Mouse (Mus musculus) cerebellum, adult 9-10 months (tissue): Measurements from ENCODE around the gene Rsl24d1.
"Not testable (repeated sequence)": the region's sequence is repeated elsewhere in the genome, so short reads cannot be mapped to it uniquely, and the experiment has no call there.

Source experiments
- DNase-seq: peaks from one replicate; pipeline ENCODE4 v3.0.0; 2022

The Rsl24d1 gene

DNA sequence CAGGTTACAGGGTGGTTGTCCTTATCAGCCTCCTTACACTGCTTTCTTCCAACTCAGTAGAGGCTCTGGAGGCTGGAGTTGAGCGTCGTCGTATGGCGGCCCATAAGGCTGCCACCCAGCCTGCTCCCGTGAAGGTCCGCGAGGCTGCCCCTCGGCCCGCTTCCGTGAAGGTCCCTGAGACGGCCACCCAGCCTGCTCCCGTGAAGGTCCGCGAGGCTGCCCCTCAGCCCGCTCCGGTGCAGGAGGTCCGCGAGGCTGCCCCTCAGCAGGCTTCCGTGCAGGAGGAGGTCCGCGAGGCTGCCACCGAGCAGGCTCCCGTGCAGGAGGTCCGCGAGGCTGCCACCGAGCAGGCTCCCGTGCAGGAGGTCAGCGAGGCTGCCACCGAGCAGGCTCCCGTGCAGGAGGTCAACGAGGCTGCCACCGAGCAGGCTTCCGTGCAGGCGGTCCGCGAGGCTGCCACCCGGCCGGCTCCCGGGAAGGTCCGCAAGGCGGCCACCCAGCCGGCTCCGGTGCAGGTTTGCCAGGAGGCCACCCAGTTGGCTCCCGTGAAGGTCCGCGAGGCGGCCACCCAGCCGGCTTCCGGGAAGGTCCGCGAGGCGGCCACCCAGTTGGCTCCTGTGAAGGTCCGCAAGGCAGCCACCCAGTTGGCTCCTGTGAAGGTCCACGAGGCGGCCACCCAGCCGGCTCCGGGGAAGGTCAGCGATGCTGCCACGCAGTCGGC, 9.9 kb upstream of the Rsl24d1 start:
- no peak for DNase-seq

DNA sequence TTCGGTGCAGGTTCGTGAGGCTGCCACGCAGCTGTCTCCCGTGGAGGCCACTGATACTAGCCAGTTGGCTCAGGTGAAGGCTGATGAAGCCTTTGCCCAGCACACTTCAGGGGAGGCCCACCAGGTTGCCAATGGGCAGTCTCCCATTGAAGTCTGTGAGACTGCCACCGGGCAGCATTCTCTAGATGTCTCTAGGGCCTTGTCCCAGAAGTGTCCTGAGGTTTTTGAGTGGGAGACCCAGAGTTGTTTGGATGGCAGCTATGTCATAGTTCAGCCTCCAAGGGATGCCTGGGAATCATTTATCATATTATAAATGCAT, 9.4 kb upstream of the Rsl24d1 start:
- no peak for DNase-seq

DNA sequence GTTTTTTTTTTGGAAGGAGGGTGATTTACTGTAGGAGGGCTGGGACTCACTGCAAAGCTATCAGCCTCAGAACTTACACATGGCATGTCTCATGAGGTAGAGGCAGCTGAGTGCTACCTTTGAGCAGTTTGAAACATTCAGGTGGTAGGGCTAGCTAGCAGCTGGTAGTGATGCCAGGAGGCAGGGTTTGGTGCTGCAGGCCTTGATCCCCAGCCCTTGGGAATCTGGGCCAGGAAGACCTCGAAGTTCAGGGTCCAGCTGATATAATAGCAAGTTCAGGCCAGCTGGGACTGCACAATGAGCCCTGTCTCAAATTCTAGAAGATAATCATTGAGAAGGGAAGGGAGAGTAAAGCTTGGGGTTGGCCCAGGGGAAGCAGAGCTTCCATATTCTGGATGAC, 8.1 kb upstream of the Rsl24d1 start:
- no peak for DNase-seq

DNA sequence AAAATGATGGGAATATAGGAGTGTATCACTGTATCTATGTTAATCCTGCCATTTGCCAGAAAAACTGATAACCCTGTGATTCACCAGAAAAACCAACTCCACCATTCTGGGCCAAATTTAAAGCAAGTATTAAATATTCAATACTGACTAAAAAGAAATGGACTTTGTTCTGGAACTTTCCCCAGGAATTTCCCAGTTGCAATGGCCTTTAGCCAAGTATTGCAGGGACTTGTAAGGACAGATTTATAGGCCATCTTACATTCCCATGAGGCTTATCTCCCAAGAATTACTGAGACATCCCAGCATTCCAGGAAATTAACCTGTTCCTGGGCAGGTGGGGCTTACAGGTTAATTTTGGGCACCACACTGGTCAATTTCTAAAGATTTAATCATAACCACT, 7.5 kb upstream of the Rsl24d1 start:
- no peak for DNase-seq

DNA sequence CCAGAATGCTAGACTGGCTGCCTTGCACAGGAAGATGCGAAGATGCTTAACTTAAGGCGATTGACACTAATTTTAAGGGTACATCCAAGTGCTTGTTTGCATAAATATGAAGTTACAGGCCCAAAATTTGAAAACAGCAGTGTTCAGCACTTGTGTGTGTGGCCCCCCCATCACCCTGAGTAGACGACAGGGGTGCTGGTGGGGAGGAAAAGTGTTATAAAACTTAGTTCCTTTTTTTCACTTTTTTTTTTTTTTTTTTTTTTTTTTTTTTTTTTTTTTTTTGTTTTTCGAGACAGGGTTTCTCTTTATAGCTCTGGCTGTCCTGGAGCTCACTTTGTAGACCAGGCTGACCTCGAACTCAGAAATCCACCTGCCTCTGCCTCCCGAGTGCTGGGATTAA, 3.5 kb downstream of the Rsl24d1 start:
- not testable (repeated sequence) for DNase-seq

GRCm38 (mm10) chr9:73118012-73118411, 4.8 kb downstream of the Rsl24d1 start:
- no peak for DNase-seq

DNA sequence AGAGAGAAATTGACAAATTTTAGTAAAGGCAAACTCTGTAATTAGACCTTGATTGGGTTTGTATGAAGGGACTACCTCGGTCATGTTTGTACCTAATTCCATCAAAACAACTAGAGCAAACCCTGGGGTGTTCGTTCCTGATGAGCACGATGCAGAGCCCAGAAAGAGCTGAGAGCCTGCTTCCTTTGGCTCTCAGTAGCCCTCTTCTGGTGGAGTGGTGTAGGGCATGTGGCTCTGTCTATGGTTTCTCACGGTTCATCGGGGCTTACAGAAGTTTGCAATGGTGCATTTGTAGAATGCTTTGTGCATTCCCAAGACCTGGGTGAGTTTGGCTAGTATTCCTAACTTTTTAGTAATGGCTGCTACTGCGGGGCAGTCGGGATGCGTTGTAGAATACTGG, 8.5 kb downstream of the Rsl24d1 start:
- no peak for DNase-seq

DNA sequence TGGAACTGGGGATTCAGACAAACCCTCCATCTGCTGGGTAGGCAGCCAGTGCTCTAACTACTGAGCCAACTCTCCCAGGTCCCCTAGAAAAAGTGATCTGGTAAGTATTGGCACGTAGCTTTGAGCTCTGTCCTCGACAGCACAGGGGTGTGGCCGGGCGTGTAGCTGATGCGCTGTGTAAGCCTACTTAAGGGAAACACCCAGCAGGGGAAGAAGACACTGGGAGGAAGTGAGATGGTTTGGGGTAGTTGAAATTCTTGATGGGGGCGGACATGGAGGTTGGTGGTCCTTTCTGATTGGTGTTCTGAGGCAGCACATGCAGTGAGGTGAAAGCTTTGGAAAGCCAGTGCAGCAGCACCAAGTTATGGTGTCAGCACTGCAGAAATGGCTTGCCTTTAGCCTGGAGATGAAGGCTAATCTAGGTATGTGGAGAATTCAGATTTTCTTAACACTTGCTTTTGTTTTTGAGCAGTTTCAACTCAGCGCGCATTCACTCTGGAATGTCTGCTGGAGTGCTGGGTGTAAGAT, 11.9 kb downstream of the Rsl24d1 start:
- no peak for DNase-seq

GRCm38 (mm10) chr9:73127457-73127856, 14.2 kb downstream of the Rsl24d1 start:
- no peak for DNase-seq

DNA sequence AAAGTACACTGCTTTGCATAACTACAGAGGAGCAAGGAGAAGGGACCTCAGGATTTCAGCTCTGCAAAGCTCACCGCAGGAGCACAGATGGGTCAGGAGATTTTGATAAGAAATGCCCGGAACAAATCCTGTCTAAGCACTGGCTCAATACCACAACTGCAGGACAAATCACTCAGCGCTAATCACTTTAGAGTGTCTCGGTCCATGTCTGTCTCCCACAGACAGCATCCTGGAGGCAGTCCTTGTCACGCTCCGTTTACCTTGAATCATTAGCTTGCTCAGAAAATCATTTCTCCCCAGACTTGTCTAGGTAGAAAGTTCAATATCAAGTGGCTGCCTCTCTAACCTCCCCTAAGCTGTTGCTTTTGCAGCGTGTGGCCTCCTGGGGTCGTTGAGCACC, 16.6 kb downstream of the Rsl24d1 start:
- DNase-seq = no peak

DNA sequence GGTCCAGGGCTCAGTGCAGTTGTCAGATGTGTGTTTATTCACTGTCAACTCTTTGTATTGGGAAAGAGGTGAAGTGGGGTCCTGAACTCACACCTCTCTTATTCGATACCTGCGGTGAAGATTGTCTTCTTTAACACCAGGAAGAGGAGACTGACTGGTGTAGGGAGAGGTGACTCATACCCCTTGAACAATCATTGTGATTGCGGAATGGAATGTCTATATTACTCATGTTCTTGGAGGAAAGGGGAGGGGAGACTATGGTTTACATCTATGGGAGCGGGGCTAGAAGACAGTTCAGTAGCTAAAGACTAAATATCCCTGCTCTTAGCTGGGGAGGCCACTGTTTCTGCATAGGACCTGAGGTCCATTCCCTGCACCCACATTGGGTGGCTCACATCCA, 17.3 kb downstream of the Rsl24d1 start:
- DNase-seq = no peak

DNA sequence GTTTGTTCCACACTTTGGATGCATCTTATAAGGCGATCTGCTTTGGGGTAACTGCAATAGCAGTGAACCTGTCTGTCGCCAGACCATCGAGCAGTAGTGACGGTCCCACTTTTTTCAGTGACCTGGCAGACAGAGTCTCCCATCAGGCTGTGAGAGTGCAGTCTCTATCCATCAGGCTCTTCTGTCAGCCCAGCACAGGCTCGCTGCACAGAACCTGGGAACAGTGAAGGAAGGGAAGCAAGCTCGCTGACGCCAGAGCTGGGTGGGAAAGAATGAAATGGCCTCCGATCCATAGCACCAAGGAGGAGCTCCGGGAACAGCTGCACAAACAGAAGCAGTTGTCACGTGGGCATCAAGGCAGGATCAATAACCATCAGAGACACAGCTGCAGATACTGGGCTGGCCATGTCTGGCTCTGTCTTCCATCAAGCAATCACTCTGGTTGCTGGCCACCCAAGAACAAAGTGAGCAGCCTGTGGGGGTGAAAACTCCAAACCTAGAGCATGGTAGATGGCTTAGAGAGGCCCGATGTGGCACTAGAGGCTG, 24.2 kb downstream of the Rsl24d1 start:
- DNase-seq = no peak

DNA sequence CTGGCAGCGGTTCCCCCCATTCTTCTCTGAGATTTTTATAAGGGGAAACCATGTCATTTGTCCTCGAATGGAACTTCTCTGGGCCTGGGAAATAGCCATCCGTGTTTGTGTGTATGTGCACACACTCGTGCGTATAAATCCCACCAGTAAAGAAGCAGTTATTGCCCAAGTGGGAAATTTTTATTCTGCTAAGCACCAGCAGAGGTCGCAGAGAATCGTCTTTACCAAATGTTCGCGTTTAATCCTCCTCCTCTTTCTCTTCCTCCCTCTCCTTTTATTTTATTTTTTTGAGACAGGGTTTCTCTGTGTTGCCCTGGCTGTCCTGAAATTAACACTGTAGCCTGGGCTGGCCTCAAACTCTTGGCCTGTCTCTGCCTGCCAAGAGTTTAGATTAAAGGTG, 41.1 kb downstream of the Rsl24d1 start:
- DNase-seq = no peak

- no peak for DNase-seq
Measured at GRCm38 (mm10) chr9:73157968-73158367, 44.7 kb downstream of the Rsl24d1 start.

GRCm38 (mm10) chr9:73159265-73159664, 46.0 kb downstream of the Rsl24d1 start:
- peak; percentile 57 for DNase-seq

DNA sequence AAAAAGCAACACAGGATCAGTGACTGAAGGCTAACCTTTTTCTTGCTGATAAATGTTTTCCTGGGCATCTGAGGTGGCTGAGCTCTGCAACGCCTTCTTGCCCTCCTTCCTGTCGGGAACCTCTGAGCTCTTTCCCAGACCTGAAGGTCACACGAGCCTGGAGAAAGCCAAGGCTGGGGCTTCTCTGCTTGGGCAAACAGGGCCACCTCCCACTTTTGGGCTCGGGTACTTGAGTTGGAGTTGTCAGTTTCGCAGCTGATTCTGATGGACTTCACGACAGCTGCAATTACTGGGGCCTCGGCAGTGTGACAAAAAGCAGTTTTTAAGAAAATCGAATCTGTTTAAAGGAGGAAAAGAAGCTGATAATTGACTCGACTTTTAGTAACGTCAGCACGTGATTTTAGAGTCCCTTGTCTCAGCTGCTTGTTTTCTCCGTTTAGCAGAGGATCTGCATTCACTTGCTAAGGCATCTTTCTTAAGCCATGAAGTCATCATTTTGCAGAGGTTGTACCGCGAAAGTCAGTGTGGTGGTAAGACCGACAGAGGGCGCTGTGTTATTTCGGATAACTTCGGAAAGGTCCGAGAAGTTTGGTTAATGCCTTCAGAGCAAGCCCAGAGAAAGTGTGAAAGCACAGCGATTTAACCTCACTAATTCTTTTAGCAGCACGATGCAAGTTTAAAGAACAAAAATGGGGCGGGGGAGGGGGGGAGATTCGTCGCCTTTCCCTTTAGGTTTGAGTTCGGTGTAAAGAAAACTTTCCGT, 49.5 kb downstream of the Rsl24d1 start:
- peak; percentile 93 for DNase-seq

DNA sequence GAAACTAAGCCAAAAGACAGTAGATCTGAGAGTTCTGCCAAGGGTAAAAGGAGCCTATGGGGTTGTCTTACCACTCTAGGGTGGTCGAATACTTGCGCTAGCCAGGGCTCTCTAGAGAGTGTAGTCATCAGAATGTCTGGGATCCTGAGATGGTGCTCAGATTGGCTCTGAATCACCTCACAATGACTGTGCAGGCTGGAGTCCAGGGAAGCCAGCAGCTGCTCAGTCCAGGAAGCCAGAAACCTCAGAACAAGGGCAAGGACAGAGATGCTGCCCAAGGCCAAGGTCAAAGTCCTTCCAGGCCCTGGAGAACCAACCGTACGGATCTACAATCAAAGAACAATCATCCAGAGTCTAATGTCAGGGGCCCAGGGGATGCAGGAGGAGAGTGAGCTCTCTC, 52.4 kb downstream of the Rsl24d1 start:
- peak; percentile 64 for DNase-seq
